Mouse (Mus musculus) bone marrow macrophage, adult 2 months (primary cell): ENCODE results near the gene Lamb3. TPM values are rescaled to one million over a fixed set of nuclear protein-coding genes. Genes with fewer than 3 reads are reported as not detected.

Experiments
- H3K27ac ChIP-seq: 2 replicates; pipeline ENCODE4 v1.5.1; 2012; ENCODE audit warnings: low read depth, low read length; ENCODE audit not compliant: insufficient read depth
- H3K4me1 ChIP-seq: 2 replicates; pipeline ENCODE4 v1.6.1; 2012; ENCODE audit warnings: low read length; ENCODE audit not compliant: control insufficient read depth, insufficient read depth
- H3K4me3 ChIP-seq: 2 replicates; pipeline ENCODE4 v1.5.1; 2012; ENCODE audit warnings: mild to moderate bottlenecking, low read length, moderate library complexity; ENCODE audit not compliant: insufficient read depth
- CTCF ChIP-seq: IDR thresholded peaks from 2 replicates; pipeline ENCODE4 v1.5.1; 2012; ENCODE audit warnings: low read depth, mild to moderate bottlenecking, low read length, moderate library complexity
- POLR2A ChIP-seq: IDR thresholded peaks from 2 replicates; pipeline ENCODE4 v1.6.1; 2012; ENCODE audit warnings: mild to moderate bottlenecking, low read depth, low read length, borderline replicate concordance
- polyA plus RNA-seq: library from polyadenylated mRNA; stranded (reverse); fragments of >200 nt; gene quantifications from 2 replicates; pipeline ENCODE4 v1.2.4, GENCODE M21; 2012; ENCODE audit not compliant: missing spikeins, insufficient read depth, insufficient read length

Lamb3 gene
- polyA plus RNA-seq, 1 experiment, result 0.50 TPM

DNA sequence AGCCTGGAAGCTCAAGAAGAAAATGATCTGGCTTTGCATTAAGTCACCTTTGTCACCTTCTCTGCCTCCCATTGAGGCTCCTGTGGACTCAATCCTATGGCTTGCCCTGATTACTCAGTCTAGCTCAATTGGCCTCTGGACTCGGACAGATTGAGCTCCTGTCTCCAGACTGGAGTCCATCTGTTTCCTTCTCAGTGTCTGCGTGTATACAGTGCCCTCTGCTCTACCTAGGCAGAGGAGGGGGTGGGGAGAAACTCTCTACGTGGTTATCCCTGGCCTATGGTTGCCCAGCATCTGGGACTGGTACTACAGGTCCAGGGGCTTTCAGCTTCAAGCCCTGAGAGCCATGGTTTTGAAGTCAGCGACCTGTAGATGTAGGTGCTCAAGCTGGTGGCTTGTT lies 136.4 kb downstream of the Lamb3 start:
- no peak for TF ChIP-seq POLR2A
- no peak for TF ChIP-seq CTCF
- Histone ChIP-seq H3K4me3 (no peak overlapping the region), H3K4me1 (no peaks in the 10 kb centered on the region), H3K27ac (no peak overlapping the region)

DNA sequence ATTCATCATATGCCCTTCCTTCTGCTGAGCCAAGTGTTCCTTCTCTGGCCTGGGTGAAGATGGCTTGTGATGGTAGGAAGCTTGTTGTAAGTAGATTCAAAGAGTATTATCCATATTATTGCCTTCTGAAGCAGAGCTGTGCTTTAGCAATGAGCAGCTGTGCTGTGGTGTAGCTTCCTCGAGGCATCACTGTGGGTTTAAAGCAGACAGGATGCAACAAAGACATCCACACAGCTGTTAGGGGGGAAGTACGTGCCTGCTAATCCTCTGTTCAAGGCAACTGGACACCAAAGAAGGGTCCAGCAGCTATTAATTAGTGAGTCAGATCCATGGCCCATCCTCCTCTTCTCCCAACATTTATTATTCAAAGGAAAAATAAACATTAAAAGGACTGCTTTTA lies 137.5 kb downstream of the Lamb3 start:
- Histone ChIP-seq H3K4me1 (no peaks in the 10 kb centered on the region), H3K27ac (no peak overlapping the region), H3K4me3 (no peak overlapping the region)
- no peak for TF ChIP-seq CTCF
- no peak for TF ChIP-seq POLR2A

DNA sequence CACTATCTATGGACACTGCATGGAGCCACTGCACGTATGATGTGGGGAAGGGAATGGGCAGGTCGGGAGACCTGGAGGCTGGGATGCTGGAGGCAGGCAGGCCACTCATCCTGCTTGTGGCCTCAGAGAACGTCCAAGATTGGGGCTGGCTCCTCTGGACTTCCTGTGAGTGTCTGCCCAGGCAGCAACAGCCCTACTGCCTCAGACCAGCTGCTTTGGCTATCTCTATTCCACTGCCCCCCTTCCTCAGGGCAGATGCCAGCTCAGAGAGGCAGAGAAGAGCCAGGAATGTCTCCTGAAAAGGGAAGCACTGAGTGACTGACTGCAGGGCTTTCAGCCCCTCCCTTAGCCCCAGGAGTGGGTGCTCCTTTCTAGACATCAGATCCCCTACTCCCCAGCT lies 139.4 kb downstream of the Lamb3 start:
- no peak overlapping the region for H3K4me3 ChIP-seq
- H3K4me1 ChIP-seq, result no peaks in the 10 kb centered on the region
- TF ChIP-seq POLR2A (no peak), CTCF (no peak)

DNA sequence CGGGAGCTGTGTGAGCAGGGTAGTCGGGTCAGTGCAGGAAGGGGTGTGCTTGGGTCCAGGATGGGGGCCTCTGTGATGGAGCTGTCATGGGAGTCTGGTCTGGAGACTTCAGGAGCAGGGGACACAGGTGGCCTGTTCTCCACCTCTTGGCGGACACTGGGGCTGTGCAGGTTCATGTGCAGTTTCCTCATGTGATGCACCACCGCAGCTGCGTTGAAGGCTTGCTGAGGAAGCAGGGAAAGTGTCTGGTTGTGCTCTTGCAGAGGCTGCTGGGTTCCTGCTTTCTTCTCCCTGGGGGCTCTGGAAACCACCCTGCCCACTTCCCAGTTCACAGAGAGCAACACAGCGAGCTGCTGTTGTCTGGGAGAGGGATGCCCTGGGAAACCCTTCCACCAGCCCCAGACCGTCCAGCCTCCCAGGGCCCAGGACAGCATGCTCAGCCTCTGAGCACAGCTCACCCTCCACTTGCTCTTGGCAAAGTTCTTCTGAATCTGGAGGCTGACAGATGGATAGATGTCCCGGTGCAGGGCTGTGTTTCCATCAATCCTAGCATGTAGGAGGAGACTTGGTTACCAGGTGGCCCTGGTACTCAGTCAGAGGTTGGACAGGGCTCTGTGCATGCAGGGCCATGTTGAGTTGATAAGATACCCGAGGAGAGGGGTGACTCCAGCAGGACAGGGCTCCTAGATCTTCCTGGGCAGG lies 140.9 kb downstream of the Lamb3 start:
- no peak for TF ChIP-seq CTCF
- no peak overlapping the region for H3K27ac ChIP-seq

More for the DNA sequence above, 139.4 kb downstream of the Lamb3 start:
- no peak overlapping the region for H3K27ac ChIP-seq

DNA sequence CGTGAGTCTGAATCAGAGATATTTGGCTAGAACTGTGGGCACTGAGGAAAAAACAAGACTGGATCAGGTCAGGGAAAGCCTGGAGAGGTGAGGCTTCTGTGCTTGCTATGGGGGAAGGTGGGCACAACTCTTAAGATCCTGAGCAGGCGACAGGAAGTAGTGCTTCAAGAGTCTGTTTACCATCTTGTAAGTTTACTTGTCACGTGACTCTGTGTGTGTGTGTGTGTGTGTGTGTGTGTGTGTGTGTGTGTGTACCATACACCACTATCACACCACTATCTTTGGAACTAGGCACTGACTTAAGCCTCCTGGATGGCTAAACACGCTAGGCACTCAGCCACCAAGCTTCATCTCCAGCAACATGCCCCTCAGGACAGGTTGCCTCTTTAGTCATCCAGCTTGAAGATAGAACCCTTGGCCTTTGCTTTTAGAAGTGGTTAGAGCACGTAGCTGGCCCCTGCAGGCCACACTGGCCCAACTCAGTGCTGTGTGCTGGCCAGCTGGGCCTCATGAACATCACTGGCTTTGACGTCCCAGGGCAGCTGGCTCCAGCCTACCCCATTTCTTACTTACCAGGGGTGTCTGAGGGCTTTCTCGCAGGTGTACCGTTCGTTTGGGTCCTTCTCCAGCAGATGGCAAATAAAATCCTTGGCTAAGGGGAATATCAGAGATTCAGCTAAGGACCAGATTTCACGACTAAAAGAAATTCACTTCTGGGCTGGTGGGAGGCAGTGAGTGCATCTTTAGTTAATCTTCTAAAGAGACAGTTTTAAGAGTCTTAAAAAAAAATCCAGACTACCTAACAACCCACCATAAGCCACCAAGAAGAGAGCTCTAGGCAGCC lies 142.4 kb downstream of the Lamb3 start:
- H3K4me1 ChIP-seq, result no peaks in the 10 kb centered on the region
- no peak overlapping the region for H3K27ac ChIP-seq
- TF ChIP-seq CTCF (no peak), POLR2A (no peak)
- no peak overlapping the region for H3K4me3 ChIP-seq

More for the DNA sequence above, 140.9 kb downstream of the Lamb3 start:
- no peaks in the 10 kb centered on the region for H3K4me1 ChIP-seq
- H3K4me3 ChIP-seq, result no peak overlapping the region

DNA sequence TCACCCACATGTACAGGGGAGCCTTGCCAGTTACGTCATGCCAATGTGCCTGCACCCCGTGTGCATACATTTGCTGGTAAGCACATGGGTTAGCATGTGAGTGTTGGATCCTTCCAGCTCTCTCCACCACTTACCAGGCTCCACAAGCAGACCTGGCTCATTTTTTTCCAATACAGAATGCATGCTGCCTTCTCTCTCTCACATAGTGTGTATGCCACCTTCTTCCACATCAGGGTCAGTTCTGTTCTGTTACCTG lies 143.0 kb downstream of the Lamb3 start:
- no peak overlapping the region for H3K27ac ChIP-seq
- no peak overlapping the region for H3K4me3 ChIP-seq
- H3K4me1 ChIP-seq, result no peaks in the 10 kb centered on the region
- TF ChIP-seq CTCF, result no peak
- no peak for TF ChIP-seq POLR2A

DNA sequence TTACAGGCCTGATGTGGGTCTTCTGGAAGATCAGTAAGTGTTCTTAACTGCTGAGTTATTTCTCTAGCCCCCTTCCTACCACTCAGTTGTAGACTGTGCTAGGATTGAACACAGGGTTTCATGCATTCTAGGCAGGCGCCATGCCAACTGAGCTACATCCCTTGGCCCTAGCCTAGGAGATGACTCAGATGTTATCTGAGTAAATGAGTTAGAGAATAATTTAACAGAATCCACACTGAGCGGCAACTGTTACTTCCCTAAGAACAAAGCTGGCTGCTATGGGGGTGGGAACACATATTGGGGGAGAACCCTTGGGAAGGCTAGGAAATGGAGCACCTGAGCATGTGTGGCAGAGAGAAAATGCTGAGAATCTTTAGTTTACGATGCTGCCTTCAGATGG lies 144.1 kb downstream of the Lamb3 start:
- TF ChIP-seq CTCF (no peak), POLR2A (no peak)

DNA sequence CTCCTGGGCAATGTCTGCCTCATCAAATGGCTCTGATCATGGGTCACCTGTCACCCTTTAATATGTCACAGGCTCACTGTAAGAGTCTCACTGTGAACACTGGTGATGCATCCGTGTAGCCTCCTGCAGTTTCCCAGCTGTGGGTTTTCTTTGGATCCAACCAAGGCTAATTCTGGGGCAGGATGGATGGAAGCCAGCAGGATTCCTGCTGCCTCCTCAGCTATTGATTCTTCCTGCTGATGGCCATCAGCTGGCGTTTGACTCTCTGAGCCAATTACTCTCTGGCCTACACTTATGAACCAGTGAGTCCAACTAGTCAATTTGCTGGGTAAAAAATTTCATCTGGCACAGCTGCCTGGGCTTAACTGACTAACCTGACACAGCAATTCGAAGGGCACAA lies 151.7 kb downstream of the Lamb3 start:
- Histone ChIP-seq H3K4me3 (no peak overlapping the region), H3K4me1 (peaks cover 3% of the 10 kb centered on the region; the same call in 1 of the 2 replicates), H3K27ac (no peak overlapping the region)
- TF ChIP-seq CTCF, result no peak
- no peak for TF ChIP-seq POLR2A

More for the DNA sequence above, 144.1 kb downstream of the Lamb3 start:
- Histone ChIP-seq H3K4me3 (no peak overlapping the region), H3K4me1 (no peaks in the 10 kb centered on the region), H3K27ac (no peak overlapping the region)

DNA sequence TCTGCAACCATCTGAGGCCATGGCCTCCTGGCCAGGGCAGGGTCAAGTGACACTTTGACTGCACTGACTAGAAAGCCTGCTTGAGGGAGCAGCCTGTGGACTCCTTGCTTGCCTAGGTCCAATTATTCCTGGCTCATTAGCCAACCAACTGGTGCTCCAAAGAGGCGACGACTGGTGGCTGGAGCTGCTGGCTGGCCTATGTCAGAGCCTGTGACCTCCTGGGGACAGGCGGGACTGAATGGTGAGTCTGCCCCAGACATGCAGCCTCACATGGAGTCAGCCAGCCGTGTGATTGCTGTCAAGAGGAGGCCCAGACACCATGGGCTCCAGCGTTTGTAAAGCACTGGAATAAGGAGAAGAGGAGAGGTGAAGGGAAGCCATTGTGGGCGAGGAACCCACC lies 153.7 kb downstream of the Lamb3 start:
- TF ChIP-seq POLR2A, result no peak
- no peak for TF ChIP-seq CTCF
- Histone ChIP-seq H3K4me3 (no peak overlapping the region), H3K4me1 (peaks cover 3% of the 10 kb centered on the region; the same call in 1 of the 2 replicates), H3K27ac (no peak overlapping the region)

DNA sequence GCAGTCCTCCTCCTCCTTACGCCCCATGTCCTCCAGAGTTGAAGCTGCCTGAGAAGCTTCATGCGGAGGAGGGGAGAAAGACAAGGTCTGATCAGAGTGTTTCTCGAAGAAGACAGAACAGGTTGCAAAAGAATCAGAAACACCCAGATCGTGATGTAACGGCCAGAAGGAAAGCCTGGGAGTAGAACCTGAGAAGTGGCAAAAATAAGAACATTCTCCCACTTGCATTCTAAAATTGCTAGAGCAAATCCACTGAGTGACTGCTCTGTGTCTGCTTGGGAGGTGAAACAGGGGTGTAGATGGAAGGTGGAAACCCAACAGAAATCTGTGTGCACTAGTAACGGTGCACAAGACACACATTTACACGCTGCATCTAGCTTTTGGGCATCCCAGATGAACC lies 154.6 kb downstream of the Lamb3 start:
- TF ChIP-seq POLR2A (no peak), CTCF (no peak)
- Histone ChIP-seq H3K27ac (no peak overlapping the region), H3K4me1 (peaks cover 3% of the 10 kb centered on the region; the same call in 1 of the 2 replicates), H3K4me3 (no peak overlapping the region)
